Comparison of ENCODE assay signal across 31 mouse cellular contexts in the genomic region with DNA sequence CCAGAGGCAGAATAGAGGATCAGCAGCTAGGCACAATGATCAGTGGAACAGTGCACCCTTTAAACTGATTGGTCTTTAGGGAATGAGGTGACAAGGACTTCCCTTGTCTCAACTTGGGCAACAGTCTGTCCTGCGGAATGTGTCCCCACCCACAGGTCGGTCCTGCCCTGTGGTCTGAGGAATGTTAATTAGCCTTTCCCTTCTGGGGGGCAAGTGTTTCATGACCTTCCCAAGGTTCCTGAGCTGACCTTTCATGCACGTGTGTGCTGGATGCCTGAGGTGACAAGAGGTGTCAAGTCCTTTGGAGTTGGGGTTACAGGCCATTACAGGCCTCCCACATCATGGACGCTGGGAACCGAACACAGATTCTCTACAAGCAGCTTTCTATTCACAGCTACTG.
"Had no signal": no experiment of that assay in that cellular context is flagged by ENCODE, and none has a peak within 500 bp of the region (broad histone marks: within the 10 kb centered on the region; RNA-seq: fewer than 3 reads in every experiment).

No protein-coding gene starts in this region.

- H3K4me1 ChIP-seq: limb, embryonic 10.5 days; limb, embryonic 12.5 days; limb, embryonic 13.5 days; liver, embryonic 12.5 days; liver, embryonic 13.5 days; liver, embryonic 15.5 days; midbrain, embryonic 10.5 days; midbrain, embryonic 12.5 days; midbrain, embryonic 13.5 days; midbrain, embryonic 15.5 days; neural tube, embryonic 12.5 days had no signal

- H3K27ac ChIP-seq: limb, embryonic 10.5 days; limb, embryonic 12.5 days; limb, embryonic 13.5 days; limb, embryonic 15.5 days; liver, embryonic 12.5 days; liver, embryonic 13.5 days; liver, embryonic 14.5 days; liver, embryonic 15.5 days; lung, embryonic 15.5 days; macrophage; midbrain, embryonic 10.5 days; midbrain, embryonic 12.5 days; midbrain, embryonic 13.5 days; midbrain, embryonic 15.5 days; neural tube, embryonic 12.5 days had no signal

- ATAC-seq: liver, embryonic 12.5 days; liver, postnatal 0 days; midbrain, embryonic 13.5 days; midbrain, embryonic 15.5 days; midbrain, embryonic 16.5 days had no signal

- DNase-seq: left cerebral cortex, postnatal 4 days; liver; liver, embryonic 13.5 days; liver, postnatal 0 days; lung, adult 18-20 months; lung, adult 2 months; lung, embryonic 14.5 days; lung, postnatal 10 days; lung, postnatal 14 days; lung, postnatal 36 days; lung, postnatal 4 days; midbrain, embryonic 14.5 days had no signal

- H3K9ac ChIP-seq: limb, embryonic 12.5 days; limb, embryonic 13.5 days; limb, embryonic 15.5 days; liver, embryonic 12.5 days; liver, embryonic 13.5 days; liver, embryonic 14.5 days; liver, embryonic 15.5 days; liver, postnatal 0 days; lung, embryonic 14.5 days; lung, embryonic 15.5 days; midbrain, embryonic 12.5 days; midbrain, embryonic 13.5 days; midbrain, embryonic 15.5 days; neural tube, embryonic 12.5 days had no signal

- H3K9me3 ChIP-seq: limb, embryonic 10.5 days; limb, embryonic 12.5 days; limb, embryonic 13.5 days; limb, embryonic 15.5 days; liver, embryonic 12.5 days; liver, embryonic 13.5 days; liver, embryonic 15.5 days; lung, embryonic 15.5 days; megakaryocyte, embryonic 14.5 days; midbrain, embryonic 10.5 days; midbrain, embryonic 12.5 days; midbrain, embryonic 13.5 days; midbrain, embryonic 15.5 days; neural tube, embryonic 12.5 days had no signal

- H3K4me2 ChIP-seq: limb, embryonic 12.5 days; limb, embryonic 13.5 days; limb, embryonic 15.5 days; liver, embryonic 11.5 days; liver, embryonic 12.5 days; liver, embryonic 13.5 days; liver, embryonic 15.5 days; lung, embryonic 14.5 days; lung, embryonic 15.5 days; midbrain, embryonic 11.5 days; midbrain, embryonic 12.5 days; midbrain, embryonic 13.5 days; midbrain, embryonic 15.5 days; neural tube, embryonic 12.5 days had no signal

- H3K4me3 ChIP-seq: limb, embryonic 10.5 days; limb, embryonic 12.5 days; limb, embryonic 13.5 days; limb, embryonic 15.5 days; liver, embryonic 12.5 days; liver, embryonic 13.5 days; liver, embryonic 15.5 days; lung, embryonic 15.5 days; megakaryocyte, embryonic 14.5 days; midbrain, embryonic 10.5 days; midbrain, embryonic 12.5 days; midbrain, embryonic 13.5 days; midbrain, embryonic 15.5 days; myocyte; neural tube, embryonic 12.5 days had no signal

- H3K27me3 ChIP-seq: limb, embryonic 12.5 days; limb, embryonic 13.5 days; limb, embryonic 15.5 days; liver, embryonic 12.5 days; liver, embryonic 13.5 days; liver, embryonic 15.5 days; lung, embryonic 15.5 days; midbrain, embryonic 12.5 days; midbrain, embryonic 13.5 days; midbrain, embryonic 15.5 days; neural tube, embryonic 12.5 days had no signal

- H3K36me3 ChIP-seq: limb, embryonic 10.5 days; limb, embryonic 12.5 days; limb, embryonic 13.5 days; limb, embryonic 15.5 days; liver, embryonic 13.5 days; liver, embryonic 15.5 days; lung, embryonic 15.5 days; midbrain, embryonic 10.5 days; midbrain, embryonic 12.5 days; midbrain, embryonic 13.5 days; midbrain, embryonic 15.5 days; neural tube, embryonic 12.5 days had no signal
